Mouse (Mus musculus) testis, adult 2 months (tissue): ENCODE data around the gene Pcnx2. TPM values are rescaled to one million over a fixed set of nuclear protein-coding genes. Genes with fewer than 3 reads are reported as not detected.
A peak's percentile ranks its signal among the peaks of the same experiment; 100 is the strongest.

Experiments used
- H3K27ac ChIP-seq: fragments of 200-500 bp; 2 replicates; pipeline ENCODE4 v1.5.1; 2012; ENCODE audit warnings: low read depth, low read length; ENCODE audit not compliant: control insufficient read depth, insufficient read depth
- H3K27me3 ChIP-seq: fragments of 200-500 bp; 2 replicates; pipeline ENCODE4 v1.6.1; 2012; ENCODE audit warnings: mild to moderate bottlenecking, low read length, moderate library complexity; ENCODE audit not compliant: control insufficient read depth, insufficient read depth
- H3K36me3 ChIP-seq: fragments of 200-500 bp; 2 replicates; pipeline ENCODE4 v1.6.1; 2012; ENCODE audit warnings: mild to moderate bottlenecking, low read length; ENCODE audit not compliant: control insufficient read depth, insufficient read depth
- H3K4me1 ChIP-seq: fragments of 200-500 bp; 2 replicates; pipeline ENCODE4 v1.6.1; 2012; ENCODE audit warnings: low read length; ENCODE audit not compliant: control insufficient read depth, insufficient read depth
- H3K4me3 ChIP-seq: fragments of 200-500 bp; 2 replicates; pipeline ENCODE4 v1.5.1; 2012; ENCODE audit warnings: low read depth, mild to moderate bottlenecking, low read length, moderate library complexity, mixed read lengths; ENCODE audit not compliant: control insufficient read depth
- CTCF ChIP-seq: fragments of 200-500 bp; IDR thresholded peaks from 2 replicates; pipeline ENCODE4 v1.5.1; 2012; ENCODE audit warnings: low read depth, mild to moderate bottlenecking, inconsistent platforms, low read length, moderate library complexity; ENCODE audit not compliant: control insufficient read depth, insufficient read depth, insufficient replicate concordance
- POLR2A ChIP-seq: fragments of 200-500 bp; IDR thresholded peaks from 2 replicates; pipeline ENCODE4 v1.6.1; 2012; ENCODE audit warnings: low read depth, mild to moderate bottlenecking, inconsistent platforms, low read length, moderate library complexity; ENCODE audit not compliant: control insufficient read depth
- polyA plus RNA-seq: library from polyadenylated mRNA; depleted of rRNA; stranded (reverse); fragments of >200 nt; gene quantifications from 2 replicates; pipeline ENCODE4 v1.2.3, GENCODE M21; 2012

Gene Pcnx2
- polyA plus RNA-seq, 1 experiment: 8.4 TPM

DNA sequence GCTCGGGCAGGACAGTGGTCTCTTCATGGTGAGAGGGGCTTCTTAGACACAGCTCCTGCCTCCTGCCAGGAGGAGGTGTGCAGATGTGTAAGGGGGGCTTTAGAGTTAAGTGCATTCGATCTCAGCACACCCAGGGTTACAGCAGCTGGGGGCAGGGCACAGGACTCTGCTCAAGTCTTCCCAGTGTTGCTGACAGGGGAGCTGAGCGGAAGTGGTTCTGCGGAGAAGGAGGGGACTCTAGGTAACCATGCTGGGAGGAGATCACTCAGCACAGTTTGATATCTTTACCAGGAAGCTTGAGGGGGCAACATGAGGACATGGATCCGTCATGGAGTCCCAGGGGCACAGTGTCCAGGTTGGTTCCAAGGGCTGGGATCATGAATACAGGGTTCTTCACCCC is 156.7 kb downstream of the Pcnx2 start:
- TF ChIP-seq CTCF (no peak), POLR2A (no peak)
- H3K27ac ChIP-seq: no peak overlapping the region
- no peaks in the 10 kb centered on the region for H3K36me3 ChIP-seq
- no peaks in the 10 kb centered on the region for H3K4me1 ChIP-seq
- H3K4me3 ChIP-seq: no peak overlapping the region
- no peaks in the 10 kb centered on the region for H3K27me3 ChIP-seq

DNA sequence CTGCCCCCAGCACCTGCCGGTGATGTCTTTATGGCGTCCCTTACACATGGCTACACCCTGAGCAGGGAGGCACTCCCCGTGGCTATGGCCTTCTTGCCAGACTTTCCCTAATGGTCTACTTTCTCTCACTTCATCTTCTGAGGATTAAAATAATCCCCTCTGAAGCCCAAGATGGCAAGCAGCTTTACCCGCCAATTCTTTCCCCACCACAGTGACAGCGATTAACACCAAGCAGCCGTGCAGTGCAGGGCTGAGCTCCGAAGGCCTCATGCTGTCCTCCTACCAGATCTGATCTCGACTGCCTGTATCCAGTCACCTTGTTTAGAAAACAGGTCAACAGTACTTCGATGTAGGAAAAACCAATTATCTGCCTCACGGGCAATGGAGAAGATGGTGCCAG is 157.5 kb downstream of the Pcnx2 start:
- no peak overlapping the region for H3K27ac ChIP-seq
- no peak for TF ChIP-seq CTCF
- TF ChIP-seq POLR2A: no peak
- H3K4me3 ChIP-seq: no peak overlapping the region
- H3K36me3 ChIP-seq: no peaks in the 10 kb centered on the region
- no peaks in the 10 kb centered on the region for H3K27me3 ChIP-seq
- no peaks in the 10 kb centered on the region for H3K4me1 ChIP-seq

DNA sequence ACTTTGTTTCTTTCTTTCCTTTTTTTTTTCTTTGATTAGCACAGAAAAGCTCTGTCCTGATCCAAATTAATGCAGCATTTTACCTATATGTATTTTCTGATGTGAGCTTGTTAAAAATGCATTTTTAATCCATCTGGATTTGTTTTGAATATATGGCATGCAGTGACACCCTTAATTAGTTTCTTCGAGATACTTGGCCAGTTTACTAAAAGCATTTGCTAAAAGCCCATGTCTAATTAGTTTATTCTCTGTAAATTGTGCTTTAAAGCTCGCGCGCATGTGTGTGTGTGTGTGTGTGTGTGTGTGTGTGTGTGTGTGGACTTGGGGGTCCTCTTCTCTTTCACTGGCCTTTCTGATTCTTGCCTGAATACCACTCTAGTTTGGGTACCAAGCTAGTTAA is 159.2 kb downstream of the Pcnx2 start:
- no peak for TF ChIP-seq CTCF
- no peak for TF ChIP-seq POLR2A
- no peaks in the 10 kb centered on the region for H3K27me3 ChIP-seq
- H3K4me1 ChIP-seq: peaks cover 9% of the 10 kb centered on the region
- no peaks in the 10 kb centered on the region for H3K36me3 ChIP-seq
- no peak overlapping the region for H3K27ac ChIP-seq
- H3K4me3 ChIP-seq: no peak overlapping the region

DNA sequence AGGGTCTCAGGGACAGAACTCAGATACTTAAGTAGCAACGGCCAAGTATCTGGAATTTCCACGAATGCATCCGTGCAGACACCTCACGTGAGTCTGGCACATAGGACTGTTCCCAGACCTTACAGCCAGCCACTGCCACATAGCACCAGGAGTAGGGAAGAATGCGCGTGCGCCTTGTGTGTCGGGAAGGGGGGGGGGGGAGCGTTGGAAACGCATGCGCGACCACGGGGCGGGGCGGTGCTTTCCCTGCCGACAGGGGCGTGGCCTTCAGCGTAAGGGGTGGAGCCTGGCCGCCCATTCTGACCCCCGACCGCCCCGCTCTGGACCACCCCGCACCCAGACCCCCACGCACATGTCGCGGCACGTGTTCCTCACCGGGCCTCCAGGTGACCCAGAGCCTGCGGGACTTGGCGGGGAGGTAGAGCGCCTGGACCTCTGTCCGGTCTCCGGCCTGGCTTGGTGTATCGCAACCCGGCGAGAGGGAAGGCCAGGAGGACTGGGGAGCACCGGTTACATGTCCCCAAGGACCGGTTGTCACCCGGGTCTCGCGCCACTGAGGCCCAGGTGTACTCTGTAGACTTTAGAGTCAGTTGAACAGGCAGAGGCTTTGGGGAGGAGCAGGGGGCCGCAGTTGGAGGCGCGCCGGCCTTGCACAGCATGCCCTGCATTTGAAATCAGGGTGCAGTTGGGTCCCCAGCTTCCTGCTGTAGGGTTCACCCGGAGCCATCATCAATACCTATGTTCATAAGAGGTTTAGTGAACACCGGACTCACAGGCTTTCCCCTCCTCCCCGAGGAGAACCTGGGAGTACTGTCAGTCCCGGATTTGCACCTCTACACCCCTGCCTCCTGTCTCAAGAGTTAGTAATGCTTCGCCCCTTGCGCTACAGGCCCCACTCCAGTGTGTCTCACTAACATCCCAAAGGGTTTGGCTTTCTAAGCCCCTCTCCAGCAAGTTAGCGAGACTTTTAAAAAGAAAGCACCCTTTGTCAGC is 163.9 kb downstream of the Pcnx2 start:
- Histone ChIP-seq H3K4me3 (peak overlapping the region; percentile 93), H3K27ac (peak overlapping the region; percentile 70), H3K27me3 (no peaks in the 10 kb centered on the region), H3K4me1 (peaks cover 11% of the 10 kb centered on the region), H3K36me3 (no peaks in the 10 kb centered on the region)
- no peak for TF ChIP-seq CTCF
- peak; percentile 23; the same call in 1 of the 2 replicates for TF ChIP-seq POLR2A

DNA sequence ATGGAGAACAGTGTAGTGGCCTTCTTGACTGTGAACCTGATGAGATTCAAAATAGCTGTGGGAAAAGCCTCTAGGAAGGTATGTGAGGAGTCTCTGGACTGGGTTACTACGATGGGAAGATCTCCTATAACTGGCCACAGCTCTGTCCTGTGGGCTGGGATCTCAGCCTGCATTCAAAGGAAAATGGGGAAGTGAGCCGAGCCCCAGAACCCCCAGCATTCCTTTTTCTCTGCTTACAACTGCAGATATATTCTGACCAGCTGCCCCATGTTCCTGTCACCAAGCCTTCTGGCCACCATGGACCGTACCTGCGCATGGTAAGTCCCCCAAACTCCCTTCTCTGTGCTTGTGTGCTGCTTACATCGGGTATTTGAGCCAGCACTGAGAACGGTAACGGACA is 168.4 kb downstream of the Pcnx2 start, which contains the start of gene Ntpcr:
Ntpcr (plus strand) TSS at position 218 of the 400 bp plus-strand sequence.
- H3K27me3 ChIP-seq: no peaks in the 10 kb centered on the region
- H3K36me3 ChIP-seq: no peaks in the 10 kb centered on the region
- H3K4me3 ChIP-seq: no peak within 1 kb of the TSS
- H3K27ac ChIP-seq: no peak within 1 kb of the TSS
- H3K4me1 ChIP-seq: peaks cover 7% of the 10 kb centered on the region
- no peak for TF ChIP-seq POLR2A
- TF ChIP-seq CTCF: no peak

DNA sequence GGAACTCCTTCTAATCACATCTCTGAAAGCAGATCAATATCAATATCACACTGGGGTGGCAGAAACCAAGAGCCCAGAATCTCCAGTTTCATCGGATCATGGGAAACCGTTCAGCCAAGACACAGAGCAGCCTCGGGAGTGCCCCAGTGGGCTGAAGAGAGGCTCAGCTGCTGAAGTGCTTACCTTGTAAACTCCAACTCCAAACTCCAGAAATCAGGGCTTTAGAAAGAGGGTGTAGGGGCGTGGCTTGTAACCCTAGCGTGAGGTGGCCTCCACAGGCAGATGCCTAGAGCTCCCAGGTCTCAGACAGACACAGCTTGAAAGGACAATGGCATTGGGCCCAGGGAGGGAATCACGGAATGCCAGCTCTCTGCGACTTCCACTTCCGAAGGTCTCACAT is 170.3 kb downstream of the Pcnx2 start:
- Histone ChIP-seq H3K36me3 (no peaks in the 10 kb centered on the region), H3K27me3 (no peaks in the 10 kb centered on the region), H3K4me1 (peaks cover 9% of the 10 kb centered on the region), H3K27ac (no peak overlapping the region), H3K4me3 (no peak overlapping the region)
- no peak for TF ChIP-seq POLR2A
- TF ChIP-seq CTCF: no peak

DNA sequence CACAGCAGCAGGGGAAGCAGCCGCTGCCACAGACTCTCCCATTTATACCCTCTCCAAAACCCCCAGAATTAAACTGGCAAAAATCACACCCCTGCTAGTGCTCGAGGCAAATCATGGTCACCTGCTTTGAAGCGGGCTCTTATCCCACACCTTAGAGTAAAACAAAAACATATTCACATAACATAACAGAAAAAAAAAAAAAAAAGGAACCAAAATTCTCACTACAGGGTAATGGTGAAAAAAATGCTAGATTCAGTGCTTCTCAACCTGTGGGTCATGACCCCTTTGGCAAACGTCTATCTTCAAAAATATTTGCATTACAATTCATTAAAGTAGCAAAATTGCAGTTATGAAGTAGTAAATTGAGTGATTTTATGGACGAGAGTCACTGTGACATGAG is 171.1 kb downstream of the Pcnx2 start:
- TF ChIP-seq CTCF: no peak
- TF ChIP-seq POLR2A: no peak
- peaks cover 9% of the 10 kb centered on the region for H3K4me1 ChIP-seq
- H3K4me3 ChIP-seq: no peak overlapping the region
- H3K36me3 ChIP-seq: no peaks in the 10 kb centered on the region
- H3K27ac ChIP-seq: no peak overlapping the region
- no peaks in the 10 kb centered on the region for H3K27me3 ChIP-seq
